Mouse (Mus musculus) liver, adult 2 months (tissue): ENCODE measurements around the gene Meis3.

Experiments used
- CTCF ChIP-seq: fragments of 200-500 bp; IDR thresholded peaks from 2 replicates; pipeline ENCODE4 v1.5.1; 2011; ENCODE audit warnings: low read depth, low read length, control low read depth
- POLR2A ChIP-seq: fragments of 200-500 bp; IDR thresholded peaks from 2 replicates; pipeline ENCODE4 v1.6.1; 2011; ENCODE audit warnings: low read length, control low read depth; ENCODE audit not compliant: insufficient read depth; ENCODE audit errors: extremely low read depth

GRCm38 (mm10) chr7:16175542-16175931 is 647 bp downstream of the Meis3 start:
- TF ChIP-seq CTCF (no peak), POLR2A (no peak)
